Comparison of ENCODE assay signal across 7 mouse cellular contexts in genomic region chr13:23763586-23764323, GRCm38 (mm10). TPM values are rescaled to one million over a fixed set of nuclear protein-coding genes. Genes with fewer than 3 reads are reported as not detected.
DNase-seq lines count a peak whose midpoint lies in the region; ATAC-seq lines count a peak whose summit lies in the region.

Gene Hist1h1a (plus strand): TSS chr13:23763666.

- WGBS in intestine, embryonic 14.5 days = 4% methylated on average over 34 of the region's 34 CpGs
- 3% methylated on average over 34 of the region's 34 CpGs for WGBS in midbrain, embryonic 11.5 days

- H3K27ac ChIP-seq in intestine, embryonic 14.5 days (ENCODE audit: low read depth) = peak within 1 kb of the TSS; percentile 98
- peak within 1 kb of the TSS; percentile 83 for H3K27ac ChIP-seq in midbrain, embryonic 11.5 days (ENCODE audit: low read depth, low read length)

- no peaks in the 10 kb centered on the region for H3K27me3 ChIP-seq in intestine, embryonic 14.5 days (replicated peaks; ENCODE audit: control insufficient read depth, insufficient read depth, low read length)
- no peaks in the 10 kb centered on the region for H3K27me3 ChIP-seq in midbrain, embryonic 11.5 days (ENCODE audit: control insufficient read depth, insufficient read depth, low read length)

- peak; percentile 57 for ATAC-seq in intestine, embryonic 14.5 days (replicated peaks; ENCODE audit: low FRiP score, low TSS enrichment, low read depth)
- peak; percentile 69 for ATAC-seq in midbrain, embryonic 11.5 days (ENCODE audit: low FRiP score)

- intact Hi-C loops in gastrocnemius, postnatal 14 days (cut with DNase I; ENCODE audit: low total_unique reads) = no loop called here
- intact Hi-C loops in left cerebral cortex, postnatal 4 days (cut with DNase I) = no loop called here

- H3K9me3 ChIP-seq in intestine, embryonic 14.5 days (ENCODE audit: control insufficient read depth, low read length) = no peaks in the 10 kb centered on the region
- H3K9me3 ChIP-seq in midbrain, embryonic 11.5 days (ENCODE audit: control insufficient read depth, low read length) = no peaks in the 10 kb centered on the region

- peak; percentile 86 to 95 for DNase-seq in adrenal gland, adult (ENCODE audit: inconsistent age in 2 of 2, low spot score in 1 of 2)
- DNase-seq in embryo, embryonic 10 days (ENCODE audit: low spot score) = peak; percentile 94
- DNase-seq in gastrocnemius, postnatal 14 days = peak; percentile 77
- DNase-seq in intestine, embryonic 14.5 days (ENCODE audit: low spot score) = peak; percentile 97
- peak; percentile 86 for DNase-seq in left cerebral cortex, postnatal 4 days
- peak; percentile 98 for DNase-seq in midbrain, embryonic 11.5 days (ENCODE audit: low spot score, missing footprints)
- DNase-seq in right cerebral cortex, postnatal 4 days = peak; percentile 71

- peaks cover 13% of the 10 kb centered on the region for H3K4me1 ChIP-seq in intestine, embryonic 14.5 days (replicated peaks; ENCODE audit: control insufficient read depth, insufficient read depth, low read length)
- H3K4me1 ChIP-seq in midbrain, embryonic 11.5 days (ENCODE audit: control insufficient read depth, insufficient read depth, low read length) = peaks cover 23% of the 10 kb centered on the region

- peak within 1 kb of the TSS; percentile 70 for H3K9ac ChIP-seq in intestine, embryonic 14.5 days (ENCODE audit: low read length)
- H3K9ac ChIP-seq in midbrain, embryonic 11.5 days (ENCODE audit: low read length) = peak within 1 kb of the TSS; percentile 77

- H3K4me3 ChIP-seq in intestine, embryonic 14.5 days (ENCODE audit: low read depth, low read length) = peak within 1 kb of the TSS; percentile 57
- H3K4me3 ChIP-seq in midbrain, embryonic 11.5 days (ENCODE audit: low read depth, low read length) = peak within 1 kb of the TSS; percentile 52

- no peaks in the 10 kb centered on the region for H3K36me3 ChIP-seq in intestine, embryonic 14.5 days (ENCODE audit: control insufficient read depth, insufficient read depth, low read length)
- H3K36me3 ChIP-seq in midbrain, embryonic 11.5 days (ENCODE audit: control insufficient read depth, insufficient read depth, low read length) = no peaks in the 10 kb centered on the region

- H3K4me2 ChIP-seq in intestine, embryonic 14.5 days (ENCODE audit: low read length) = peak within 1 kb of the TSS; percentile 91
- peak within 1 kb of the TSS; percentile 82 for H3K4me2 ChIP-seq in midbrain, embryonic 11.5 days

RNA-seq across cellular contexts. Expression of gene Hist1h1a, which starts in this region (rescaled TPM):
- total RNA-seq in gastrocnemius, postnatal 14 days (2021) = 10 to 100 TPM; 45.7 to 47.5 TPM
- 3.1 and 4.2 TPM in 2 replicates for polyA plus RNA-seq in intestine, embryonic 14.5 days (2014; fragmentation: Nextera tagmentation; extraction: Ambion mirVana)
- 10 to 100 TPM; 62.9 to 79.4 TPM for total RNA-seq in left cerebral cortex, postnatal 4 days (2021)
- 3.5 and 3.7 TPM in 2 replicates for polyA plus RNA-seq in midbrain, embryonic 11.5 days (2014; fragmentation: Nextera tagmentation; extraction: Ambion mirVana)

Comparison
In these comparisons a context has a peak if more than half of its experiments do, and no peak if none do; other contexts are left out.
1. Peak in every context shown above with its lines: DNase-seq, ATAC-seq, H3K4me3 ChIP-seq and H3K27ac ChIP-seq.